Mouse (Mus musculus) cerebellum, postnatal 25 days (tissue): ENCODE measurements around the gene Gpx1.
"Not testable (repeated sequence)": the region's sequence is repeated elsewhere in the genome, so short reads cannot be mapped to it uniquely, and the experiment has no call there.

Experiments used
- DNase-seq, 2 experiments: peaks; one replicate each; pipeline ENCODE4 v3.0.0; 2021; ENCODE audit warnings: mixed read lengths in 2 of 2

Gpx1 gene

DNA sequence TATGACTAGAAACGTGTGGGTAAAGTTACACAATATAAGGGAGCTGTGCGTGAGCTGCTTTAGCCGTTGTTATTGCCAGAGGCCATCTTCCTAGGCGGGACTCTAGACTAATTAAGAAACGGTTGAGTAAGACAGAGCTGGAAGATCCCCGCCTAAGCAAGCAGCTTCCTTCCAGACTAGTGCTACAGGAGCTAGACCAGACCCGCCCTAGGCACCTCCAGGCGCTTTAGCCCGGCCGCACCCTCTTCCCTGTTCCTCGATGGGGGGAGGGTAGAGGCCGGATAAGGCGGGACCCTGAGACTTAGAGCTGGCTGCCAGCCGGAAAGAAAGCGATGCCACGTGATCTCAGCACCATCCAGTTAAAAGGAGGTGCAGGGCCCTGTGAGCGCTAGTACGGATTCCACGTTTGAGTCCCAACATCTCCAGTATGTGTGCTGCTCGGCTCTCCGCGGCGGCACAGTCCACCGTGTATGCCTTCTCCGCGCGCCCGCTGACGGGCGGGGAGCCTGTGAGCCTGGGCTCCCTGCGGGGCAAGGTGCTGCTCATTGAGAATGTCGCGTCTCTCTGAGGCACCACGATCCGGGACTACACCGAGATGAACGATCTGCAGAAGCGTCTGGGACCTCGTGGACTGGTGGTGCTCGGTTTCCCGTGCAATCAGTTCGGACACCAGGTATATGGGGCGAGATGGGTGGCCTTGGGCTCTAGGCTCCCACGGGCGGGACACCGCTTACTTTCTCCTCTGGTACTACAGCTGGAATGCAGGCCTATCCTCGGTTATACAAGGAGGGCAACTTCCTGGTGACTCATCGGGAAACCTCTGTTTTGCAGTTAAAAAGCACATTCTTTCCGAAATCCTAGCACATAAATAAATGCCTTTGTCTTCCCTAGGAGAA is at the start of gene Gpx1:
TSS of gene Gpx1 (plus strand) at position 18 of the 896 bp plus-strand sequence.
- peak; percentile 85 to 88 for DNase-seq

GRCm38 (mm10) chr9:108289347-108289746 is 49.4 kb upstream of the Gpx1 start:
- no peak for DNase-seq

GRCm38 (mm10) chr9:108290016-108290750 is 48.5 kb upstream of the Gpx1 start, which contains the start of gene Nicn1:
Gene Nicn1 (plus strand): TSS chr9:108290429.
- peak; percentile 85 to 90 for DNase-seq

DNA sequence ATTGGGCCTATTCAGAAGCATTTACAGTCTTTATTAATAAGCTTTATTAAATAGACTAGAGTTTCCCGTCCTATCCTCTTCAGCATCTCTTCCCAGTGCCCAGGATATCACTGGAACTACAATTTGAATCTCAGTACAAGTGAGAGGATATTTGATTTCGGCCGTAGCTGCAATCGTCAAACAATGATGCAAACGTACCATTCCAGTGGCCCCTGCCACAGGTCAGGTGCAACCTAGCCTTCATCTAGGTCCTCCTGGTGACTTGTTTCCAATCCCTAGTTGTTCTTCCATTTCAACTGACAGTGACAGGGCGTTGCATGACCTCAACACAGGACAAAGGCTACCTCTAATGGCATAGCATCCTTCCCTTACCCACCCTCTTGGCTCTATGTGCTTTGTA is 47.9 kb upstream of the Gpx1 start:
- DNase-seq, result peak in 1 of 2 experiments; percentile 16

- peak; percentile 66 to 73 for DNase-seq
Observed at GRCm38 (mm10) chr9:108296453-108297355, 42.0 kb upstream of the Gpx1 start, which contains the start of gene Amt. Gene Amt (plus strand): TSS chr9:108296853.

DNA sequence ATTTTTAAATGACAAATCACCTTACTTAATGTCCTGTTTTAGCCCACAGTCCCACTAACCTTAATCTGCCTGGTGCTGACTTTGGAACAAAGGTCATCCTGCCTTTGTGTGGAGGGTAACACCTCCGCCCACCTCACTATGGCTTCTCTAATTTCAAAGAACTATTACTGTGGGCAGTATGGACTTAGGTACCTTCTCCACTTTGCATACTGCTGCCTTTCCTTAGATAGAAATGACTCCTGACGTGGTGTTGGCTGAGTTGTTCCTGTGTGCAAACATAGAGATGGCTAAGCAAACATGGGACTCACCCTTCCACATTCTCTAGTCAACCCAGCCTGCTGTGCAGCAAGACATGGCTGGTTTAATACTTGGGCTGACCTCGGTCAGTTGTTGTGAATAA is 36.9 kb upstream of the Gpx1 start:
- no peak for DNase-seq

DNA sequence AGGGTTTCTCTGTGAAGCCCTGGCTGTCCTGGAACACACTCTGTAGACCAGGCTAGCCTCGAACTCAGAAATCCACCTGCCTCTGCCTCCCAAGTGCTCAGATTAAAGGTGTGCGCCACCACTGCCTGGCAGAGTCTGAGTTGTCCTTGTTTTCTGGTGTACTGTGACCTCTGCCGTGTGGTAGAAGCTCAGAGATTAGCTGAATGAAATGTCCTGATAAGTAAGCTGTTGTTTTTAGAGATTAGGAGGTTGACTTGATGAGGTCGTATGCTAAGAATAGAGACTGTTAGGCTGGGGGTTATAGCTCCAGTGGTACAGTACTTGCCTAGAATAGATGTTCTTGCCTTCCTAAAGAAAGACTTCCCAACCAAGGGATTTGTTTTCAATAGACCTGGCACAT is 34.0 kb upstream of the Gpx1 start:
- DNase-seq, result no peak

- peak in 1 of 2 experiments; percentile 29 for DNase-seq
Observed at GRCm38 (mm10) chr9:108305170-108305569, 33.5 kb upstream of the Gpx1 start.

DNA sequence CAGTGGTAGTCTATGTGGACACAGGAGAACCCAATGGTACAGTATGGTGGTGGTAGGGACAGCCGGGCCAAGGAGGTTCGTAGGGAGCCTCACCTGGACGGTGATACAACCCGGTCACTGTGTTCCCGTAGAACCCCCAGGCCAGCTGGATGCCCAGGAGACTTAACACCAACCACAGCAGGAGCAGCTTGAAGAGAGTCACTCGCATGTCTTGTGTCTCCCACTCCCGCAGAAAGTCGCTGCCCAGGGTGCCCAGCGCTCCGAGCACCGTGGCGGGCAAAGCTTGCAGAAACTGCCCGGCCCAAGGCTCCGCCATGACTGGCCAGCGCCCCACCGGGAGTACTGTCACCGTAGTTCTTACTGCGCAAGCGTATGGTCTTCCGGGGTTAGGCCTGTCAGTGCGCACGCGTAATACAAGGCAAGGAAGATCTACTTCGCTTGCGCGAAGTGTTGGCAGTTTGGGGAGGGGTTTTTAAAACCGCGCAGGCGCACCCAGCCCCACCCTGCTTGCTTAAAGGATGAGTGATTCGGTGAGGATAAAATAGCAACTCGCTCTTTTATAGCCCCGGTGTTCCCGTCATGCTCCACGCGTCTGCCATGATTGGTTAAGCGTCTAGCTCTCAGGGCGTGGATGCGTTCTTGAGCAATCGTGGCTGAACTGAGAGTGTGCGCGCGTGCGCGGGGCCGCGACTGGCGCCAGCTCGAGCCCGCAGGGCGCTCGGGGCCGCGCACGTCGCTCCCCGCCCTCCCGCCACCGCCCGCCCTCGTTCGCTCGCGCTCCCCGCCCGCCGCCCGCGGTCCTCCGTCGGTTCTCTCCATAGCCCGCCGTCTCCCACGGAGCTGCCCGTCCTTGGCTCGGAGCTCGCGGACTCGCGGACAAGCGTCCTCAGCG is 32.8 kb upstream of the Gpx1 start, which contains the start of the genes Rhoa and Tcta:
TSS of gene Rhoa (plus strand) at position 501 of the 892 bp plus-strand sequence.
TSS of gene Tcta (minus strand) at position 532 of the 892 bp plus-strand sequence.
- peak; percentile 98 for DNase-seq

DNA sequence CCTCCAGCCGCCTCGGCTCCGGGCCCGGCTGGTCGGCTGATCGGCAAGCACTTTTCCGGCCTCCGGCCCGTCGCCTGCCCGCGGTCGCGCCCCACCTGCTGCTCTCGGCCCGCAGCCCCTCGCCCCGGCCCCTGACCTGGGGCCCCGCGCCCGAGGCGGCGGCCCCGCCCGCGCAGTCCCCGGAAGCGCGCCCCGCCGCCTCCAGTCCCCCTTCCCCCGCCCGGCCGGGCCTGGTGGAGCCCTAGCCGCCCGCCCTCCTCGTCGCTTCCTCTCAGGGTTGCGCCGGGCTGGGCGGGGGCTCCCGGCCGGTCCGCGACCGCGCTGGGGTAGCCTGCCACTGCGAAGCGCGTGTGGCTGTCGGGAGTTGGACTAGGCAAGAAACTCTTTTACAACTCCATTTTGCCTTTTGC is 32.1 kb upstream of the Gpx1 start:
- DNase-seq, result peak in 1 of 2 experiments; percentile 88

- DNase-seq, result no peak
Observed at GRCm38 (mm10) chr9:108307021-108307807, 31.5 kb upstream of the Gpx1 start.

GRCm38 (mm10) chr9:108308141-108308540 is 30.6 kb upstream of the Gpx1 start:
- DNase-seq, result peak in 1 of 2 experiments; percentile 30

DNA sequence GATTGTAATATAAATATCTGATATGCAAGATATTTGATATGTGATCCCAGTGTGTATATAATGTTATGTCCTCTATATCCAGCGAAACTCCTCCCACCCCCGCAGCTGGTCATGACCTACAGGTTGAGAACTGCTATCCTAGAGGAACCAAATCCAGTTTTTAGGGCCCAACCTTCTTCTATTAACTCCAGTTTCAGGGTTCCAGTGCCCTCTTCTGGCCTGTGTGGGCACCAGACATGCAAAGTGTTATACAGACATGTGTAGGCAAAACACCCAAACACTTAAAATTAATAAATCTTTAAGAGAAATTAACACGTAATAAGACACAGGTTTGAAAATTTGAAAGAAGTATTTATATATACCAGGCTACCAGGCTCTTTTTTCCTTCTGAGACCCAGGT is 21.1 kb upstream of the Gpx1 start:
- no peak for DNase-seq

DNA sequence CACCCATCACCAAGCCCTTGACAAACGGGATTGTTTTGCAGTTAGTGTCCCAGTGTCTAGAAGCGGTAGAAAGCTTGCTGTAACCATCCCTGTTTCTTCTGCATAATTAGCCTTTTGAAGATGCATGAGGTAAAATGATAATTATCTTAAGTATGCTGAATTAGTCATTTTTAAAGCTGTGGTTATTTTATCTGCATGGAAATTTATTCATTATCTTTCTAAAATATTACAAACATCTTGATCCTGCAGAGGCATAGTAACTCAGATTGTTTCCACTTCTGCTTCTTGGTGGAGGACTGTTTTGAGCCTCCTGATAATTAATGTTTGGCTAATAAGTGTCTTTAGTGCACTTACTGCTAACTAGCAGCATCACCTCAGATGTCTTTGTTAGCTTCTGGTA is 20.2 kb upstream of the Gpx1 start:
- DNase-seq, result no peak

DNA sequence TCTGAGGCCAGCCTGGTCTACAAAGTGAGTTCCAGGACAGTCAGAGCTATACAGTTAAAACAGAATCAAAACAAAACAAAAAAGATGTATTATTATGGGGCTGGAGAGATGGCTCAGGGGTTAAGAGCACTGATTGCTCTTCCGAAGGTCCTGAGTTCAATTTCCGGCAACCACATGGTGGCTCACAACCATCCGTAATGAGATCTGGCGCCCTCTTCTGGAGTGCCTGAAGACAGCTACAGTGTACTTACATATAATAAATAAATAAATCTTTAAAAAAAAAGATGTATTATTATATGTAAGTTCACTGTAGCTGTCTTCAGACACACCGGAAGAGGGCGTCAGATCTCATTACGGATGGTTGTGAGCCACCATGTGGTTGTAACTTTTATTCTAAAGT is 16.6 kb upstream of the Gpx1 start:
- not testable (repeated sequence) for DNase-seq

GRCm38 (mm10) chr9:108324784-108325183 is 13.9 kb upstream of the Gpx1 start:
- peak; percentile 42 to 53 for DNase-seq

GRCm38 (mm10) chr9:108325811-108326210 is 12.9 kb upstream of the Gpx1 start:
- no peak for DNase-seq

DNA sequence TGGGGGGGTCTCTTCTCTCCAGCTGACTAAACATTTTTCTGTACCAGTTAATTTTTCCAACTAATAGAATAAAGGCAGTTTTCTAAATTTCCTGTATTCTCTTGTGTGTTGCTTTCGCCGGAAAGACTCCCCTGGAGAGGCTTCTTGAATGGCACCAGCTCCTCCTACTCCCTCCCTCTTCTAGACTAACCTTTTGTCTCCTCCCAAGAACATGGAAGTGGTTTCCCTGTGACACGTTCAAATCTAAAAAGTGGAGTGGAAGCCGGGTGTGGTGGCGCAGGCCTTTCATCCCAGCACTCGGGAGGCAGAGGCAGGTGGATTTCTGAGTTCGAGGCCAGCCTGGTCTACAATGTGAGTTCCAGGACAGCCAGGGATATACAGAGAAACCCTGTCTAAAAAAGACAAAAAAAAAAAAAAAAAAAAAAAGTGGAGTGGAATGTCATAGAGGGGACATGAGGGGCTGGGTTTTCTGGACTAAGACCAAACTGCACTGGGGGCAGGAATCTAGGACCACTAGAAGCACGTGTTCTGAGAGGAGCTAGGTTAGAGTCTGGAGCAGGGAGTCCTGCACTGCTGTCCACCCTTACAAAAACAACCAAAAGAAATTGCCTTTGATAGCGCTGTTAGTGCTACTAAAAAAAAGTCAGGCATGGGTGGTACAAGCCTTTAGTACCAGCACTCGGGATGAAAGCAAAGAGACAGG is 704 bp upstream of the Gpx1 start:
- no peak for DNase-seq

GRCm38 (mm10) chr9:108338551-108338885 is 185 bp upstream of the Gpx1 start:
- DNase-seq, result no peak

DNA sequence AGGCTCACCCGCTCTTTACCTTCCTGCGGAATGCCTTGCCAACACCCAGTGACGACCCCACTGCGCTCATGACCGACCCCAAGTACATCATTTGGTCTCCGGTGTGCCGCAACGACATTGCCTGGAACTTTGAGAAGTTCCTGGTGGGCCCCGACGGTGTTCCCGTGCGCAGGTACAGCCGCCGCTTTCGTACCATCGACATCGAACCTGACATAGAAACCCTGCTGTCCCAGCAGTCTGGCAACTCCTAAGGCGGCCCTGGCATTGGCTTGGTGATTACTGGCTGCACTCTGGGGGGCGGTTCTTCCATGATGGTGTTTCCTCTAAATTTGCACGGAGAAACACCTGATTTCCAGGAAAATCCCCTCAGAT is 1.2 kb downstream of the Gpx1 start:
- peak in 1 of 2 experiments; percentile 46 for DNase-seq
